Mouse (Mus musculus) cerebellum, postnatal 10 days (tissue): ENCODE measurements around the gene C1qtnf4.

Source experiments
- DNase-seq, 2 experiments: peaks; one replicate each; pipeline ENCODE4 v3.0.0; 2021; ENCODE audit warnings: mixed read lengths in 2 of 2

The C1qtnf4 gene

DNA sequence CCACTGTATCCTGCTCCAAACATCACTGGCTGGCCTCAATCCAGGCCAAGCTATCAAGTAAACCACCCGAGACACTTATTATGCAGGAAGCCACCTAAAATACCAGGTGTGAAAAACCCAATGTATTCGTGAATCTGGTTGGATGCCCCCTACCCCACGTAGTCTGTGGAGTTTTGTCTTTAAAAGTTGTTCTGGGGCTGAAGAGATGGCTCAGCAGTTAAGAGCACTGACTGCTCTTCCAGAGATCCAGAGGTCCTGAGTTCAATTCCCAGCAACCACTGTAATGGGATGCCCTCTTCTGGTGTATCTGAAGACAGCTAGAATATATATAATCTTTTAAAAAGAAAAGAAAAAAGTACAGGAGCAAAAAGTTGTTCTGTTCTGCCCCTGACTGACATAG, 52.7 kb downstream of the C1qtnf4 start:
- DNase-seq: no peak

DNA sequence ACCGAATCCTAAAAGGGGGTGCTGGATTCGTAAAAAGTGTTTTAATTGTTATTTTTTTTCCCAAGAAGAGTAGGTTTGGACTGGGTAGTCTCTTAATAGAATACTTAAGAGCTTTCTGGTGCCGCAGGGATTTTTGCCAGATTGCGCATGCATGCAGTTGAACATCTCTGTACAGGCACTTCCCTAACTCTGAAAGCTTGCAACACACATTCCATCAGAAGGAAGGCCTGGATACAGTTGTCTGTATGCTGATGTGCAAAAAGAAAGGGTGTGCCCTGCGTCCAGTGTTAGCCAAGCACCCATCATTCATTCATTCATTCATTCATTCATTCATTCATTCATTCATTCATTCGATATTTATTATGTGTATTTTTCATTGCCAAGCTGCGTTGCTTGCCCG, 54.1 kb downstream of the C1qtnf4 start:
- DNase-seq: peak; percentile 41 to 51
